Mouse (Mus musculus): ENCODE data around the gene Atl1. TPM values are rescaled to one million over a fixed set of nuclear protein-coding genes. Genes with fewer than 3 reads are reported as not detected.

The Atl1 gene
- total RNA-seq, 2 experiments from 2014 or later = 3.4 to 5.5 TPM

DNA sequence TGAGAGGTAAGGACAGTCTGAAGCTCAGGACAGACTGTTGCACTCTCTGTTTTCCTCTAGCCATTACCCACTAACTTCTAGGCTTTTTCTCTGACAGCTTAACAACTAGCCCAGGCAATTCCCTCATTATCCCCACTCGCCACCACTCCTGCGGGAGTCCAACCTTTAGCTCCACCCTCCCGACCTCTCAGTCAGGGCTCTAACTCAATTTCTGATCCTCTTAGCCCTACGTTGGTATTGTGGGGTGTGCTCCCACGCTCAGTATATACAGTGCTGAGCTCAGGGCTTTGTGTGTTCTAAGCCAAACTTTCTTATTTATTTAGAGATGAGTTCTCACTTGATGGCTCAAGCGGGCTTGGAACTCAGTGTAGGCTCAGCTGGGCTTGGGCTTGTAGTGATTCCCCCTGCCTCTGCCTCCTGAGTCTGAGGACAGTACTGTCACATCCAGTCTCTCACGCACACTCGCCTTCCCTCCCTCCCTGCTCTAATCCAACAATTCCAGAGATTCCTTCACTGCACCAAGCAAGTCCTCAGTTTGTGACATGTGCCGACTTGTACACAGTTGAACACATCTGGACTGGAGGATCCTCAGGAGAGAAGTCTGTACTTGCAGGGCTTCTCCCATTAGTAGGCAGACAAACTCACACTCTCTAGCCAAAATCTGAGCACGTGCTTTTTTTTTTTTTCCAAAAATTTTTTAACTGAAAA lies 11.1 kb upstream of the Atl1 start:
- DNase-seq = no peak

DNA sequence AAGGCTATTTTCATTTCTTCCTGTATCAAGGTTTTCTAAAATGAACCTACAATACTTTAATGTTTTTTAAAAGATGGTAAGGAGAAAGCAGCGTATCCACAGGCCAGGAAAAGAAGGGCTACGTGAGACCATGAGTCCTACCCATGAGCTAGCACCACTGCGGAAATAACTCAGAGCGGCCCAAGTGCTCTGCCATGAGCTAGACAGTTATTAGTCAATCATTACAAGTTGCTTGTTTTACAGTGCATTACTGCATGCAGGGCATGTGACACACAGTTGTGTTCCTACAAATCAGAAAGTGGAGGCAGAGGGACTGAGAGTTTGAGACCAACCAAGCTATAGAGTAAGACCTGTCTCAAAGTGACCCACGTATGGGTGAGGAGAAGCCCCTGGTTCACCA lies 8.4 kb upstream of the Atl1 start:
- no peak for DNase-seq

DNA sequence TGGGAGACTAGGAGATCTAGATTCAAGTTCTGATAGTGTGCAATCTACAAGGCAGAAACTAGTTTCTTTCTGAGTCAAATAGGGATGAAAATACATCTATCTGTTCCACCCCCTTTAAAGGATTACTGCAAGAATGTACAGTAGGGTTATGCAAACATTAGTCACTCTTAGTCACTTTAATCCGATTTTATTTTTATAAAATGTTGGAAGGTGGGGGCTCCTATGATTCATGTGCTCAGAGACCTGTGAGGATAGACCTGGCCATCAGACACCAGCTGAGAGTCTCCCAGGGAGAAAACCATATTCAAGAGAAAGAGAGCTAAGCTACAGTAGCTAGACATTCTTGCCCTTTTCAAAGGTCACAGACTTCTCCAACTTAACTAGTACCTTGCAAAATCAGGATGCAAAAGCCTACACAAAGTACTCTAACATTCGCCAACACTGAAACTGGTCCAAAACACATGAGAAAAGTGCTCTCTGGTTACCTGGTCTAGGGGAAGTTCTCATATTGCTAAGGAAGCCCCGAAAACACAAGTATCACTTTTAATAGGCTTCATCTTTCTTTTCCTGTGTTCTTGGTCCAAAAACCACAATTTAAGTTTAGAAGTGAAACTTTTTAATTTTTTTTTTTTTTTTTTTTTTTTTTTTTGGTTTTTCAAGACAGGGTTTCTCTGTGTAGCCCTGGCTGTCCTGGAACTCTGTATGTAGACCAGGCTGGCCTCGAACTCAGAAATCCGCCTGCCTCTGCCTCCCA lies 7.1 kb upstream of the Atl1 start:
- no peak for DNase-seq

DNA sequence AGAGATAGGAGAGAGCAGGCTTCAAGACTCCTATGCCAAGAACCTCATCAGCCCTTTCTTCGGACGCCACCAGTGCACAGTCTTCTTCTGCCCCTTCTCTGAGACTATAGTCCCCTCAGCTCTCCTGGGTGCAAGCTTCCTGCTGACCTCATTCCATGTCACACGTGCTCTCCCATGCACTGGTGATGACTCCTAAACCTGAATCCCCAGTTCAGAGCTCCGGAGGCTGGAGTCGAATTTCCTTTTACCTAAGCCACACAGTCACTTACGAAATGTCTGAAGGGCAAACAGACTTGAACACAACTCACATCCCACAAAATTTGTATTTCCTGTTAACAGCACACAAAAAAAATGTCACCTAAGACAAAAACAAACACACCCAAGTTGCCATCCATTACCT lies 4.6 kb upstream of the Atl1 start:
- DNase-seq = no peak

DNA sequence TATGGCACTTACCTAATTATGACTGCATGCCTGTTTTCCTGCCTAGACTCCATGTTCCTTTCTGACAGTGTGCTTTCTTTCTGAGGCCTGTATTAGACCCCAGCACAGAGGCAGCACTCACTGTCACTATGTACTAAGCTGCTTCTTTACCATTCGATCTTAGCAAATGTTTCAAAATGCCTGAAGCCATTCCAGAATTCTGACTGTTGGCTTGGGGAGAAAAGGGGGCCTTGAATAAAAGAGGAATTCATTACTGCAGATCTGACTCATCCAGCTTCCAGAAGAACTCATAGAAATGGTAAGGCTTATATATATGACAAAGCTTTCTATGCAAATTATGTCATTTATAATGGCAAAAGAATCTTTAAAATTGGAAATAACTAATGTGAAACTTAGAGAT lies 4.1 kb upstream of the Atl1 start:
- no peak for DNase-seq

DNA sequence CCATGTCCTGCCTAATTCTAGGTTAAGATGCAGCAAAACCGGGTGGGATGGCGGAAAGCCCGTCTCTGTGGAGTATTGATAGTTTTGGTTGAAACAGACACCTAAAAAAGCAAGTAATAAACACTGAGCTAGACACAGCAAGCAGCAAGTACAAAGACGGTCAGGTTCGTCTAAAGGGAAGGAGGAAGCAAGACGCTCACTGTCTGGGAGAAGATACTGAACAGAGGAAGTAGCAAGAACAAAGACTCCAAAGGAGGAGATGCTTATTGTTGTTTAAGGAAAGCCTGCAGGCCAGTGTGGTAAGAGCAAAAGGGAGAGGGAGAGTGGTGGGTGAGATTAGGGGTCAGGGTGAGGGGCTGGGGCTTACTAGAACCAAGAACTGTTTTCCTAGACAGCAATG lies 2.4 kb upstream of the Atl1 start:
- DNase-seq = no peak

DNA sequence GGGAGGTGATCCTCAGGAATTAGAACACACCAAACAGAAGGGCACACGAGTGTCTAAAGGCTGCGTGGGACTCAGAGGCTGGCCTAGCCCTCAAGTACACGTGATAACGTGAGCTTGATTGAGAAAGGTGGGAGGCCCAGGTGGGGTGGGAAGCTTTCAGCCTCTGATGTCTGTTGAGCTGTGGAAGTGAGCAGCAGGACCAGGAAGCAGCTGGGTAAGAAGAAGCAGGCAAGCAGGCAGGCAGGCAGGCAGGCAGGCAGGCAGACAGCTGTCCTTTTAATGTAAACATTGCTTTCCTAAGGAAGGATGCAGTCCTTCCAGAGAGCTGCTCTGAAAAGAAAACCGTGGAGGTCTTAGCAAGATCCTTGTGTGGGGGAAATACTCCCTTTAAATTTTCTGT lies 1.9 kb upstream of the Atl1 start:
- DNase-seq = no peak

DNA sequence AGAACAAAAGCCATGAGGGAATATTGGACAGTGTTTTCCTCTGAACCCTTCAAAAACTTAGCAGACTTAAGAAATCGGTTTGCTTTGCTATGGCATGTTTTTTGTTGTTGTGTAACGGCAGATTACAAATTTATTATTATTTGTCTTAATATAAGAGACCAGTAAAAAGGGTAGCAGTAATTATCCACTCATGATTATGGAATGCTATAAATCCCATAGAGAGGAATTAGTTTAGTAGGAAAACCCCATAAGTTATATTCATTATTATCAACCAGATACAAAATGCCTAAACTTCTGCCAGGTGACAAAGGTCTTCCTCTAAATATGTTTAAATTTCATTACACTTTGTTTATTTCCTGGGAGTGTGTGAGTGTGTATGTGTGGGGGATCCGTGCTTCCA lies 693 bp upstream of the Atl1 start:
- DNase-seq = no peak

DNA sequence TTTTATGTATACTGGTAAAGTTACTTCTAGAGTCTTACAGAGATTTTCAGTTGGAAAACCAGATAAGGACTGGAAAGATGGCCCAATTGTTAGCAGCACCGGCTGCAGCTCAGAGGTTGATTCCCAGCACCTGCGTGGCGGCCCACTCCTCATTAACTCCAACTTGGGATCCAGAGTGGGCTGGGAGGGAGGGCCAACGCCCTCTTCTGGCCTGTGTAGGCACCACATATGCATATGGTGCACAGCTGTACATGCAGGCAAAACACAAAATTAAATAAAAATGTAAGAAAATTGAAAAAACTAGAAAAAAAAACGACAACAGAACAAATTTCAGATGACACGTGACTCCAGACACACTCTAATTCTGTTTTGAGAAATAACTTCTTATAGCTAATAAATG lies 1.5 kb downstream of the Atl1 start:
- DNase-seq = no peak

DNA sequence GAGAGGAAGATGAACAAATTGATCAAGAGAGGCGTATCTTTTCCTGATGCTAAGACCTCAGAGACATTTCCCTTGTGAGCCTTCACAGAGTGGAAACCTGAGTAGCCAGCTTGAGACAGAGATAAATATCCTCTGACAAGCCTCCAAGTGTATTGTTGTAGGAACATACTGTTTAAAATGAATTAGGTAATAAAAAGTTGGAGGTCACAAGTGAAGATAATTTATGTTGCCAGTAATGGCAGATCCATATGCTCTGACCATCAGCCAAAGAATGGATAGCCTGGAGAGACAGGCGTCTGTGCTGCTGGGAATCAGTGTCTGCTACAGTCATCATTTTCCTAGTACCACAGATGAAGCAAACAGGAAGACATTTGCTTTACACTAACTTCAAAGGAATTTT lies 2.6 kb downstream of the Atl1 start:
- no peak for DNase-seq

DNA sequence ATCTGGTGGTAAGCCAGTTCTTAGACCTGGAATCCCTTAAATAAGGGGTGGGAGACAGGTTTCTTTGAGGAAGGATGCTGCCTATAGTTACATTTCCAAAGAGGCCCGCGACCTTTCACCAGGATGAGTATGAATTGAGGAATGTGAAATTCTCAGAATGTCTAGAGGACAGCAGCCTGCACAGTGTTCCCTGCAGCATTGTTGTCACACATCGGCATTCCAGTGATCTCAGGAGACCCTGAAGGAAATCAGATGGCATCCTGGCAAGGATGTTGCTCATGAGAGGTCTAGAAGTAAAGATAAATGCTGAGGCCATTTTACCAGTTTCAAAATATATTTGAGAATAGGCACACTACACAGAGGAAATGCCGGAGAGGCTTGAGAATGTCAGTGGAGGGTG lies 5.7 kb downstream of the Atl1 start:
- DNase-seq = no peak

DNA sequence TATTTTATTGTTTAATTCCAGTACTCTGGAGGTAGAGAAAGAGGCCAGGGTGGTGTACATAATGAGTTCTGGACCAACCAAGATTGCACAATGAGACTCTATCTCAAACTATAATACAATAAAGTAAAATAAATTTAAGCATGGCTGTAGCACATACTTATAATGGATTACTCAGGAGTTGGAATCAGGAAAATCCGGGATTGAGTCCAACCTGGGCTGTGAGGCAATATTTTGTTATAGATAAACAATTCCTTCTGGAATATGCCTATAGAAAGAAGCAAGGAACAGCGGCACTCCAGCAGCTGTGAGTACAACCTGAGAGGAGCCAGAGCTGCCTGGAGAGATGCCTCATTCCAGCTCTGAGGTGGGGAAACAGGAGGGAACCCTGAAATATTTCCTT lies 12.6 kb downstream of the Atl1 start:
- no peak for DNase-seq

DNA sequence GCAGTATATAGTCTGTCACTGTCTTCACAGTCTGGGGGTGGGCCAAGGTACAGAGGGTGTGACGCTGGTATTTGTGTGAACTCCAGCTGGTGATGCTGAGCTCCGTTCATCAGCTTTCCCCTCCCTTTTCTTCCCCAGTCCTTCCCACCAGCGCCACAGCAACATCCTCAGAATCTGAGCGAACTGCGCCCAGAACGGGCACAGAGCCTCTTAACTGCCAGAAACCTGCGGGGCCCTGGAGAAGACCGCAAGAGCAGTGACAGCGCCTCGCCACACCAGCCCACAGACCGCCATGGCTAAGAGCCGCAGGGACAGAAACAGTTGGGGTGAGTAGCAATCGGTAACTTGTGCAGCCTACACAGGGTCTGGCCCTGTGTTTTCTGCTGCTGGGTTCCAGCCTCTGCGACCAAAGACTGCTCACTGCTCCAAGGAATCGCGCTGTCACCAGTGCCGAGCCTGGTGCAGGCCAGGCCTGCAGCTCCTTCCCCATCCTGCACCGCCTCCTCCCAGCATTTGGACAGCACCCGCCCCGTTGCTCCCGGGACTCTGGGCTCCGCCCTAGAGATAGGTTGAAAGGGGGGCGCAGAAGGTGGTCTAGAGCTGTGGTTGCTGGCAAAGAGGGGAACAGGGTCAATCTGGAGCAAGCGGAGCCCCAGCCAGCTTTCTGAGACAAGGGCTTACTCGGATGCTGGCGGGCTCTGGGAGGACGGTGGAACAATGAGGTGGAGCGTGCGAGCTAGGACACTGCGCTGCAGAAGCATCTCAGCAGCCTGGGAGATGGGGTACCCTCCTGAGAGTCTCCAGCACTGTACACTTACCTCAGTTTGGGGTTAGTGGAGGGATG lies 15.5 kb downstream of the Atl1 start:
- no peak for DNase-seq

DNA sequence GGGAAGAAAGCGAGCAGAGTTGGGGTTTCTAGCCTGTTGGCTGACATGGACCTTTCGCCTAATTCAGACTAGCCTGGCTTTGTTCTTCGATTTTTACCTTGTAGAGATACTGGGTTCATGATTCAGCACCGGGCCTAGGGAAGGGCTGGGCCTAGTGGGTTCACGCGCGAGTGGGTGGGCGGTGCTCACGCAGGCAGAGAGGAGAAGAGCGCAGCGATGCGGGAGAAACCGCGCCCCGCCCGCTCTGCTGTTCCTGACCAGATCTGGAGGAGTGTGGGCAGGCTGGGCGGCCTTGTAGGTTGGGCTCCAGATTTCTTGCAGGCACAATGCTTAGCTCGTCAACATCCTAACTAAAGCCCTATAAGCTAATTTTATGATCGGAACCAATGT lies 16.1 kb downstream of the Atl1 start:
- DNase-seq = no peak

DNA sequence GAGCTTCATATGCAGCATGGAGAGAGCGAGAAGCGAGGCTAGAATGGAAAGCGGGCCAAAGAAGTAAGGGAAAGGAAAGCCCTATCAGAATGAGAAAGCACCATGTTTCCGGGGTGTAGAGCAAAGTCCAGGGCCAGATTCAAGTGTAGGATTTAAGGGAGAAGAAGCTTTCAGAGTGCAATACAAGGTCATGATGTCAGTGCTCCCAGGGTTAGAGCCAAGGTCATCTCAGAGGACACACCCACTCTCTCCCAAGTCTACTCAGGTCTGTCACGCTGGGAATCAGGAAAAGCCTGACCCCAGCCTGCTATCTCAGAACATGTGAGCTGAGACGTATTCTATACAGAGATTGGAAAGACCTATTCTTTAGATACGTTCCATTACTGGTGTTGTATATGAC lies 19.5 kb downstream of the Atl1 start:
- no peak for DNase-seq

DNA sequence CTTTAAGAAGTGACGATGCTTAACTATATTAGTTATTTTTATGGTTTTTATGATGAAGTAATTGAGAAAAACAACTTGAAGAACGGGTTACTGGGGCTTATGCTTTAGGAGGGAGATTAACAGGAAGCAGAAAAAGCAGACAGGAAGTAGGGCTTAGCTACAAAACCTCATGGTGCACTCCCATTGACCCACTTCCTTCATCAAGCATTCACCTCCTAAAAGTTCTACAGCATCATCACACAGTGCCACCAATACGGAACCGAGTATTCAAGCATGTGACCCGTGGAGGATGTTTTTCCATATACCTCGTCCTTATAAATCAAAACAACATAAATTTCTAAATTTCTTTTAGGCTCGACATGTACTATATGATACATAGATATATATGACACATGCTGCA lies 20.3 kb downstream of the Atl1 start:
- DNase-seq = no peak

DNA sequence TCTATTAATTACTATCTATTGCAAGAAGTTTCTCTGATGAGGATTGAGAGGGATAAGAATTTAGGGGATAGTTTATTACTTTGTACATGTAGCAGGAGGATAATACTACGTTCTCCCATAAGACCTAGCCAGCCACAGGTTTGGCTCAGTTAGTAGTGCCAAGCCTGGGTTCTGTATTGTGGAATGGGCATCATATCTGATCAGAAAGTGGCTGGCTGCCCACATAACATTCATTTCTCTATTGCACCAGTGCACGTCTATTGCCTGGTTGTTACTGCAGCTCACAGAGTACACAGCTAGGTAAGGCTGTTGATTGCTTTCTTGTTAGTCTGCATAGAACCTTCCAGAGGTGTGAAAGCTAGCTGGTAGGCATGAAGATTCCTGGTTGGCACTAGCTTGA lies 25.5 kb downstream of the Atl1 start:
- no peak for DNase-seq

DNA sequence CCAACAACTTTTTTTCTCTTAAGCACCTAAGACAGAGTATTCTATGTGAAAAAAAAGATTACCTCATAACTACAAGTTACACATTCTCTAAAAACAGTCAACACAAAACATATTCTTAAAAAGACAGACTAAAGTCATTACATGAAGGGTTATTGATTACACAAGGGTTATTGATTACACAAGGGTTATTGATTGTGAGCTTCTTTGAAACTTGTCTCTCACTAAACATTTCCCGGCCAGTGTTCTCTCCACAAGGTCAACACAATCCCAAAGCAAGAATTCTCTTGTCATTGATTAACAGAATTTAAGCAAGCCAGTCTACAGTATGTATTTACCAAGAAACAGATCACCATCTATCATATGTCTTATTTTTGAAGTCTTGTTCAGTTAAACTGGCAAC lies 29.7 kb downstream of the Atl1 start:
- DNase-seq = no peak

DNA sequence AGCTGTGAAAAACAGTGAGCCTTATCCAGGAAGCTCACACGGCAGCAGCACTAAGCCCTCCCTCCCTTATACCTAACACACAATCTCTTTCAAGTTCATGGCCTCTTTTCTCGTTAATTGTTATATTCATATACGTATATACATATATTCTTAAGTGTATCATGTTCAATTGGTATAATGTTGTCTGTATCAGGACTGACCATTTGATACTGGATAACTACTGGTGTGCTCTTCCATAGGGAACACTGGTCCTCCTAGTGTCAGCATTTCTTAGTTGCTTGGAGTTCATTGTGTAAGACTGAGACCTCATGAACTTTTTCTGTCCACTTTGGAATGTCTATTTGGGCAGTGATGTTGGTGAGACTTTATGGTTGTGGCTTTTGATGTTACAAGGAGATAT lies 30.7 kb downstream of the Atl1 start:
- no peak for DNase-seq

DNA sequence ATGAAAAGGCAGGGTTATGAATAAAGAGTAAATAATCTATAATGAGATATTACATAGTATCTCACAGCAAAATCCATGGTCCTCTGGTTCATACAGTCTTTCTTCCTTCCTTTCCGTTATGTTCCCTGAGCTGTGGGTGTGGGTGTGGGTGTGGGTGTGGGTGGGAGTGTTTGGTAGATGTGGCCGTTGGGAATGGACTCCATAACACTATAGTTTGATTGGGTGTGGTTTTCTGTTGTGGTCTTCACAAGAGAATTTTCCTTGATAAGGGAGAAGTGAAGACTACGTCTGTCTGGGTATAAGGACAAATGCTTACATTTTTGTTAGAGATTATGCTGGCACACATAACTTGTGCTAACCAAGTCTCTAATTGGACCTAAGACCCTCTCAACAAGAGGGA lies 31.2 kb downstream of the Atl1 start:
- DNase-seq = no peak

DNA sequence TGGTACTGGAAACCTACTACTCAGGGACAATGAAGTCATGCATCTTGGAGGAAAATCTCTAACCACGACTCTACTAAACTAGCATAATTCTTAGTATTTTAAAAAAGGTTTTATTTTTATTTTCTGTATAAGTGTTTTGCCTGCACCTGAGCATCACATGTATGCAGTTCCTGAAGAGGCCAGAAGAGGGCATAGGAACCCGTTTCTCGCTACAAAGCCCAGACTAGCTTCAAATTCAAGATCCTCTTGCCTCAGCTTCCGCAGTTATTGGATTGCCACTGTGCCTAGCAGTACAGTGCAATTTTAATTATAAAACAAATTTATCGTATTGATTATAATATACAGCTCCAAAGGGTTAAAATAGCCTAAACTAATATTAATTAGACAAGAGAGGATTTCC lies 31.6 kb downstream of the Atl1 start:
- peak; percentile 20 to 49 for DNase-seq

DNA sequence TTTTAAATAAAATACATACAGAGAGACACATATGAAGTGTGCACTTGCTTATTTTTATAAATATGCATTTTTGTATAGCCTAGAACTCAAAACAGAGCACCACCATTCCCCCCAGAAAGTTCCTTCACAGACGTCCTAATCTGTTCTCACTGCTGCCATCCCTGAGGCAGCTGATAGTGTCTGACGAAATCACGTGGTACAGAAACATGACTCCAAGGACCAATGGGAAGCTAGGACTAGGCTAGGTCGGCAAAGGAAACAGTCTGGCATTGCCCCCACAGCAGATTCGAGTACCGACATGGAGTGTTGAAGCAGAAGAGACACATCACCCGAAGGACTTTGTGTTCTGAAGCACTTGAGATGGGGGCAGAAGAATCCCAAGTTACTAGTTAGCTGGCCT lies 34.3 kb downstream of the Atl1 start:
- DNase-seq = no peak

DNA sequence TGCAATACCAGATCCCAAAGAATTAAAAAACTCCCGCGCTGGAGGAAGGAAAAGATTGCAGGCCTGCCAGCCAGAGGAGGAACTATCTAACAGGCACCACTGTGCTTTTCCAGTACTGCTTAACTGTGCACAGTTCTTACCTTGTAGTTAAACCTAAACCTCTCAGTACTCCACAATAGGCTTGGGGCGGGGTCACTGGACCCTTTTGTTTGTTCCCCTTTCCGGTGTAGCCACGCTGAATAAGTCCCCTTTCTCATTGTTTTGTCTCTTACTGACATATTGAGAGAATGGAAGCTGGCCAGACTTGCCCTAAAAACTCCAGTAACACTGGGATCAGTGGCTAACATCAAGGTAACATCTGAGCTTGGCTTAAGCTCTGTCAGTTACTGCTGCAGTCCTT lies 45.3 kb downstream of the Atl1 start:
- DNase-seq = no peak

Measured in heart, adult 18-20 months (tissue).